Mouse (Mus musculus) liver, embryonic 16.5 days (tissue): ENCODE measurements around the gene Dnal4. TPM values are rescaled to one million over a fixed set of nuclear protein-coding genes. Genes with fewer than 3 reads are reported as not detected.

Experiments used
- ATAC-seq: fragments of 200-750 bp; cut with Nextera tagmentation; 2 replicates; pipeline ENCODE4 v1.8.0; 2017; ENCODE audit warnings: low read depth, mild to moderate bottlenecking, moderate number of reproducible peaks, moderate library complexity
- H3K27ac ChIP-seq: fragments of 300-500 bp; sonication (generic); 2 replicates; pipeline ENCODE4 v1.5.1; 2014; ENCODE audit warnings: mild to moderate bottlenecking, low read length
- H3K27me3 ChIP-seq: fragments of 300-500 bp; sonication (generic); 2 replicates; pipeline ENCODE4 v1.6.1; 2014; ENCODE audit warnings: low read depth, low read length, mixed read lengths; ENCODE audit not compliant: control insufficient read depth, insufficient read depth
- H3K36me3 ChIP-seq: fragments of 300-500 bp; sonication (generic); 2 replicates; pipeline ENCODE4 v1.6.1; 2014; ENCODE audit warnings: mild to moderate bottlenecking; ENCODE audit not compliant: control insufficient read depth, insufficient read depth
- H3K4me1 ChIP-seq: fragments of 300-500 bp; sonication (generic); 2 replicates; pipeline ENCODE4 v1.6.1; 2014; ENCODE audit warnings: low read depth, low read length, mixed read lengths; ENCODE audit not compliant: control insufficient read depth
- H3K4me2 ChIP-seq: fragments of 300-500 bp; sonication (generic); 2 replicates; pipeline ENCODE4 v1.6.1; 2014; ENCODE audit warnings: low read depth, low read length, mixed read lengths
- H3K4me3 ChIP-seq: fragments of 300-500 bp; sonication (generic); 2 replicates; pipeline ENCODE4 v1.5.1; 2014; ENCODE audit warnings: low read depth, mild to moderate bottlenecking, low read length
- H3K9ac ChIP-seq: fragments of 300-500 bp; sonication (generic); 2 replicates; pipeline ENCODE4 v1.6.1; 2014; ENCODE audit warnings: low read depth, low read length
- H3K9me3 ChIP-seq: fragments of 300-500 bp; sonication (generic); replicated peaks from 2 replicates; pipeline ENCODE4 v1.6.1; 2016; ENCODE audit warnings: low read length; ENCODE audit not compliant: control insufficient read depth
- WGBS: fragments of 180-500 bp; shearing (Covaris S2); extraction: QIAGEN DNeasy Blood & Tissue Kit; methylation state at CpG from one replicate; pipeline ENCODE4 v1.1.7; 2014; ENCODE audit not compliant: insufficient replicate concordance; 5-methylcytosine and 5-hydroxymethylcytosine counted together
- polyA plus RNA-seq: library from polyadenylated mRNA; unstranded; fragments of >200 nt; fragmentation: Nextera tagmentation; extraction: Ambion mirVana; gene quantifications from 2 replicates; pipeline ENCODE4 v1.2.1, GENCODE M21; 2015

The Dnal4 gene
- polyA plus RNA-seq, 1 experiment from 2014 or later = 8.3 TPM

DNA sequence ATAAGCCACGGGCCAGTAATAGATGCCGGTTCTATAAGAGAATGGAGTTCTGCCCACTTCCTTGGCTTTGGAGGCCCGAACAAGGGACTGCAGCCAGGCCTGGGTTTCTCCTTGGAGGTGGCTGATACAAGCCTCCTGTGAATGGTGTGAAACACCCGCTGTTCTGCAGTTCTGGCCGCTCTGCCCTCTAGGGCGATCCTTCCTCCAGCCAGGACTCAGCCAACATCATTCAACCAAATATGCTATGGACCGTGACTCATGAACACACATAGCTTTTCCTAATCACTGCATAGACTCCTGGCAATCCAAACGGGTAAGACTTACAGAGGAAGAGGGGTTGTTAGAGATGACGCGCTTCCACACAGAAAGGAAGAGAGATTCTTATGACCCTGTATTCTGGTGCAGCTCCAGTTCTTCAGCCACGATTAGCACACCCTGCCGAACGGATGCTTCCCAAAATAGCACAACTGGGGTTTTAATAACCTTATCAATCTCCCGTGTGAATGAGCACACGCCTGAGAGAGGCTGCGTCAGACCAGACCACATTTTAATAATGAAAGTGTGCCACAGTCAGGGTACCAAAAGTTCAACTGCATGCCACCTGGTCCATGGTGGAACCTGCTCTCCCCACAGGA lies 10.2 kb downstream of the Dnal4 start:
- 57% methylated on average over 16 of the region's 16 CpGs for whole genome bisulfite sequencing
- Histone ChIP-seq H3K36me3 (no peaks in the 10 kb centered on the region), H3K27ac (no peak overlapping the region), H3K4me3 (no peak overlapping the region), H3K9me3 (no peaks in the 10 kb centered on the region), H3K4me2 (no peak overlapping the region), H3K27me3 (no peaks in the 10 kb centered on the region), H3K4me1 (no peaks in the 10 kb centered on the region; the same call in 1 of the 2 replicates), H3K9ac (no peak overlapping the region)
- no peak for ATAC-seq

DNA sequence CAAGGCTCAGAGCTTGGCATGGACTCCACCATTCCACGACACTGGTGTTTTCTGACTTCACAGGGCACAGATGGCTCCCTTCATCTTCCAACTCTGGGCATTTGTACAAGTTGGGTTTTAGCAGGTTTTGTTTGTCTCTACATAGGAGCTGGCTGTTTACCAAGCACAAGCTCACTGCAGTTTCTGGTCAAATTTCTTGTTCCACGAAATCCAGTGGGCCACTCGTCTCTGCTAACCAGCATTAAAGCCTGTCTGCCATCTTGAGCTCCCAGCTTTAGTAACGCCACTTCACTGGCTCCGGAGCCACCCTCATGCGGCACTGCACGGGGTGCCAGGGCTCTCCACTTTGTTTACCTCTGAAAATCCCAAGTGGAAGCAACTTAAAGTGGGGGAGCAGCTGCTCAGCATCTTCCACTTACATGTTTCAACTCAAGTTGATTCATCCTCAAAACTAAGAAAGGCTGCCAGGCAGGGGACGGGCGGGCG lies 11.0 kb downstream of the Dnal4 start:
- Histone ChIP-seq H3K27me3 (no peaks in the 10 kb centered on the region), H3K27ac (no peak overlapping the region), H3K36me3 (no peaks in the 10 kb centered on the region), H3K9me3 (no peaks in the 10 kb centered on the region), H3K4me3 (no peak overlapping the region), H3K9ac (no peak overlapping the region), H3K4me2 (no peak overlapping the region), H3K4me1 (no peaks in the 10 kb centered on the region; the same call in 1 of the 2 replicates)
- ATAC-seq = no peak
- WGBS = 77% methylated on average over 10 of the region's 10 CpGs

DNA sequence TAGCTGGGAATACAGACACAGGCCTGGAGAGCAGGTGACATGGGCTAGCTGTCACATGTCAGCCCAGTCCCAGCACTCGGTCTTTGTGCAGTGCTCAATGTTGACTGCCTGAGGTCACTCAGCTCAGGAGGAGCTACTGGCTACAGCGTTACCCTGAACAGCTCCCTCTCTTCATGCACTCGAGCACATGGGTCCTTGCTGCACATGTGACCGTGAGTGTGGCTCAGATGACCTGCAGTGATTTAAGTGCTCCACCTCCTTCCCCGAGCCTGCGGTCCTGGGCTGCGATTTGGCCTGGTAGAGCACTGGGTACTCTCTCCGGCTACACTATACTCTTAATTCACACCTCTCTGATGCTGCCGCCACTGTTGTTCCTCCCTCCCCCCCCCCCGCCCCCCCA lies 11.5 kb downstream of the Dnal4 start:
- H3K9me3 ChIP-seq = no peaks in the 10 kb centered on the region
- no peaks in the 10 kb centered on the region for H3K27me3 ChIP-seq
- WGBS = 58% methylated on average over 9 of the region's 10 CpGs
- H3K27ac ChIP-seq = no peak overlapping the region
- H3K36me3 ChIP-seq = no peaks in the 10 kb centered on the region
- H3K4me1 ChIP-seq = no peaks in the 10 kb centered on the region; the same call in 1 of the 2 replicates
- H3K9ac ChIP-seq = no peak overlapping the region
- no peak overlapping the region for H3K4me3 ChIP-seq
- H3K4me2 ChIP-seq = no peak overlapping the region
- no peak for ATAC-seq

DNA sequence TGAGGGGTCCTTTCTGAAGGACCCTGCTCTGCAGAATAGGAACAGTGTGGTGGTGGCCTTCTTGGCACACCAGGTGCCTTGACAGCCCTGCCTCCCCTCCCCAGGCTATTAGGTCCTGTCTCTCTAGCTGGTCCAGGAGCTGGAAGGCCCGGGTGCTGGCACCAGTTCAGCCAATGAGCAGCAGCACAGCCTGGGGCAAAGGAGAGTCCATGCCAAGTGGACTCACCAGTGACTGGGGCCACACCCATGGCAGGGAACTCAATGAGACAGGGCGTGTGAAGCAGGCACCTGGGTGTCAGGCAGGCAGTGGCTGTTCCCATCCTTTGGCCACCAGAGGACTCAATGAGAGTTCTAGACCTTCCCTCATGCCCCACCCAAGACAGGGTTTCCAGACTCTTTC lies 12.3 kb downstream of the Dnal4 start:
- no peaks in the 10 kb centered on the region for H3K36me3 ChIP-seq
- no peaks in the 10 kb centered on the region; the same call in 1 of the 2 replicates for H3K4me1 ChIP-seq
- ATAC-seq = no peak
- no peak overlapping the region for H3K4me2 ChIP-seq
- no peaks in the 10 kb centered on the region for H3K9me3 ChIP-seq
- no peaks in the 10 kb centered on the region for H3K27me3 ChIP-seq
- no peak overlapping the region for H3K27ac ChIP-seq
- WGBS = 53% methylated on average over 2 of the region's 2 CpGs
- no peak overlapping the region for H3K4me3 ChIP-seq
- no peak overlapping the region for H3K9ac ChIP-seq

DNA sequence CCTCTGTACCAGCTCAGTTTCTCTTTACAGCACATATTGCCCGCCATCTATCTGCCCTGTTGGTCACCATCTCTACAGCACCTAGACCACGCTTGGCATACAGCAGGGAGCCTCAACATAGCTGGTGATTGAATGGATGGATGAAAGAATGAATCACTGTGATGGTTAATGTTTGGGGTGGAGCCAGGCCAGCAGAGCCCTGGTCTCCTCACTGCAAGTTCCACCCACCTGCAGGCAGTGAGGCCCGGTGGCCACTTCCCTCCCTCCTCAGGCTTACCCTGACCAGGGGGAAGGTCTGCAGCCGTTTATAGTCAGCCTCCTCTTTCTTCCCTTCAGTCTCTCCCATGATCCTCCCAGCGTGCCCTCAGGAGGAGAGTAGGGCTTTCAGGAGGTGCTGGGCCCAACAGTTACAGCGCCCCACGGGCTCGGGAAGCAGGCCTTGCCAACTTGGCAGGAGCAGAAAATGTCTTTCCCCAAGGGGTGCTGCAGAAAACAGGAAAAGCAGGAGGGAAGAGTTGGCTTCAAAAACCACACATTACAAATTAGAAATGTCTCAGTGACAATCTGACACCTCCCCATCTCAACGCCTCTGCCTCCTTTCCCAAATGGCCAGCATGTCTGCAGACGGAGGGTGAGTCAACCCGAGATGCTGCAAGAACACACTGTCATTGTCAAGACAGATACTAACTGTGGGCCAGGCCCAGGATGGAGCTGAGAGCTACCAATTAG lies 12.9 kb downstream of the Dnal4 start:
- H3K9me3 ChIP-seq = no peaks in the 10 kb centered on the region
- H3K27me3 ChIP-seq = no peaks in the 10 kb centered on the region
- H3K4me2 ChIP-seq = no peak overlapping the region
- no peaks in the 10 kb centered on the region; the same call in 1 of the 2 replicates for H3K4me1 ChIP-seq
- H3K36me3 ChIP-seq = no peaks in the 10 kb centered on the region
- no peak overlapping the region for H3K27ac ChIP-seq
- no peak overlapping the region for H3K4me3 ChIP-seq
- no peak for ATAC-seq
- H3K9ac ChIP-seq = no peak overlapping the region
- WGBS = 68% methylated on average over 11 of the region's 11 CpGs

DNA sequence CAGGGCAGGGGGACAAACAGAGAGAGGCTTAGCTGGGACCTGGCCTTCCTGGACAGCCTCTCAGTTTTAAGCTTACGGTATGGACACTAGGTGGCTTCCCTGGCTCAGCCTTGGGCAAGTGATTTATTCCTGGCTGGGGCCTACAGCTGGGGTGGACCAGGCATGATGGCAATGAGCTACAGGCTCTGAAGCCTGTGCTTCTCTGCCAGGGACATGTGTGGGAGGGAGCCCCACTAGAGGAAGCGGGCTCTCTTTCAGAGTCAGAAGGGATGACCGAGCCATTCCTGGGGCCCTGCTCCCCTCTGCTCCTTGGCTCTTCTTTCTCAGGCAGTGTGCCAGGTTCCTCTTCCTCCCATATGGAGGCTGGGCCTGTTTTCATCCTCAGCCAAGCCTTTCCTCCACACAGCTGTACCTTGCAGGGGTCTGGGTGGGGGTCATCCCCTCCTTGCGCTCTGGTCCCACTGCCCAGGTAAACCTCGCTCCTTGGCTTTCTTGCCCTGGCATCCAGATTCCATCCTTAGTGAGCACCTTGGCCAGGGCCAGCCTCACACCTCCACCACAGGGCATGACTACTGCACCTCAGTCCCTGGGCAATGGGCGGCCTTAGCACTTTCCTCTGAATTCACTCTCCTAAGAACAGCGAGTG lies 13.9 kb downstream of the Dnal4 start:
- no peak overlapping the region for H3K4me2 ChIP-seq

DNA sequence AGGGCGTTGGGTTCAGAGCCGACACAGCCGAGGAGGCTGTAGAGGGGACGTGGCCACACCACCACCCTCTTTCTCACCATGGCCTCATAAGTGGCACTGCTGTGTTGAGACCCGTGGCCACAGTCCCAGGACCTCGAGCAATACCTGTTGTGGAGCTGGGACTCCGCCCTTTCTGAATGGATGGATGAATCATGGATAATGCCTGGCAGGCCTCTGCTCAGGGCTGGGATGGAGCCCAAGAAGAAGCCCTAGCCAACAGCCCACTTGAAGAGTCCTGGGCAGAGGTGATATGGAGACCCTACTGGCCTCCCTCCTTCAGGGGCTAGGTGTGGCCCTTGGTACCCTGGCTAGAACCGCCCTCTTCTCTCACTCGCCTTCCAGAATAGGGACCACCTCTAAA lies 14.6 kb downstream of the Dnal4 start:
- 72% methylated on average over 9 of the region's 9 CpGs for WGBS
- Histone ChIP-seq H3K4me1 (no peaks in the 10 kb centered on the region), H3K9me3 (no peaks in the 10 kb centered on the region), H3K36me3 (no peaks in the 10 kb centered on the region), H3K4me2 (no peak overlapping the region), H3K27me3 (no peaks in the 10 kb centered on the region), H3K27ac (no peak overlapping the region), H3K9ac (no peak overlapping the region), H3K4me3 (no peak overlapping the region)
- ATAC-seq = no peak

More for the DNA sequence above, 13.9 kb downstream of the Dnal4 start:
- Histone ChIP-seq H3K27ac (no peak overlapping the region), H3K9ac (no peak overlapping the region), H3K9me3 (no peaks in the 10 kb centered on the region), H3K4me3 (no peak overlapping the region), H3K27me3 (no peaks in the 10 kb centered on the region), H3K36me3 (no peaks in the 10 kb centered on the region), H3K4me1 (no peaks in the 10 kb centered on the region; the same call in 1 of the 2 replicates)
- ATAC-seq = no peak
- WGBS = 77% methylated on average over 7 of the region's 7 CpGs

DNA sequence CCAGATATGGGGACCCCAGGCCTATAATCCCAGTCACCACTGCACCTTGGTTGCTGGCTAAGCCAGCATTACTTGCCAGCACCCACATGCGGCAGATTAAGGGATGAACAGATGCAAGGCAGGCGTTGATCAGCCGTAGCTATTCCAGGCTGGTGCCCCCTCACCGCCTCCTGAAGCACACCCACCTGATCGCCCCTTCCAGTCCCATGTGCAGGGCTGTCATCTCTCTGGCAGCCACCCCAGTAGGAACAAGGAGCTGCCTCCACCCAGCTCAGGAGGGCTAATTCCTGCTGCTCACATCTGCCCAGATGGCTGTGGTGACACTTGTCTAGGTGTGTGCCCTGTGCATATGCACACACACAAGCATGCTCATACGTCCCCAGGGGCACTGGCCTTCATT lies 16.7 kb downstream of the Dnal4 start:
- Histone ChIP-seq H3K27ac (no peak overlapping the region), H3K36me3 (no peaks in the 10 kb centered on the region), H3K4me1 (no peaks in the 10 kb centered on the region), H3K9ac (no peak overlapping the region), H3K4me2 (no peak overlapping the region), H3K4me3 (no peak overlapping the region), H3K9me3 (no peaks in the 10 kb centered on the region), H3K27me3 (no peaks in the 10 kb centered on the region)
- WGBS = 67% methylated on average over 6 of the region's 6 CpGs
- ATAC-seq = no peak

DNA sequence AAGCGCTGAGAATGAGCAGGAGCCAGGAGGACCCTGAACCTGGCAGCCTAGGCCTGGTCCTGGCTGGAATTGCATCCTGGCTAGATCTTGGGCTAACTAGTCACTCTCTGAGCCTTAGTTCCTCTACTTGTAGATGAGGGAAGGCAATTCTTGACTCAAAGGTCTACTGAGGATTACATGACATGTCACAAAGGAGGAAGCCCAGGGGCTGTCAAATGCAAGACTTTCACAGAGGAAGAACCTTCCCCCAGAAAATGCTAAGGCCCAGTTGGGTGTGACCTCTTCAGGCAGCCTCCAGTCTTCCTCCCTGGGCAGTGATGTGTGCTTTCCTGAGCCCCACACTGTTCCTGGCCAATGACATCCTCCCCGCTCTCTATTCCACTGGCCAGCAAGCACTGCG lies 20.5 kb downstream of the Dnal4 start:
- Histone ChIP-seq H3K36me3 (no peaks in the 10 kb centered on the region), H3K4me3 (no peak overlapping the region), H3K27ac (peak overlapping the region; percentile 55; the same call in 1 of the 2 replicates), H3K4me2 (no peak overlapping the region), H3K27me3 (no peaks in the 10 kb centered on the region), H3K9ac (no peak overlapping the region), H3K4me1 (no peaks in the 10 kb centered on the region), H3K9me3 (no peaks in the 10 kb centered on the region)
- 58% methylated on average over 3 of the region's 3 CpGs for WGBS
- peak; percentile 20; the same call in 1 of the 2 replicates for ATAC-seq
